Mouse (Mus musculus) heart, adult 2 months (tissue): ENCODE measurements around the gene Pank1. TPM values are rescaled to one million over a fixed set of nuclear protein-coding genes. Genes with fewer than 3 reads are reported as not detected.
A peak's percentile ranks its signal among the peaks of the same experiment; 100 is the strongest.

Experiments used
- DNase-seq, 2 experiments: peaks; one replicate each; pipeline ENCODE4 v3.0.0; 2021
- H3K27ac ChIP-seq: fragments of 200-600 bp; 2 replicates; pipeline ENCODE4 v1.8.1; 2022
- H3K27me3 ChIP-seq: fragments of 200-500 bp; 2 replicates; pipeline ENCODE4 v1.6.1; 2012; ENCODE audit warnings: mild to moderate bottlenecking, low read length, inconsistent platforms, mixed read lengths; ENCODE audit not compliant: control insufficient read depth, insufficient read depth
- H3K36me3 ChIP-seq: fragments of 200-500 bp; 2 replicates; pipeline ENCODE4 v1.6.1; 2012; ENCODE audit warnings: low read length, inconsistent platforms; ENCODE audit not compliant: control insufficient read depth, insufficient read depth
- H3K4me1 ChIP-seq: fragments of 200-500 bp; 2 replicates; pipeline ENCODE4 v1.6.1; 2011; ENCODE audit warnings: low read length; ENCODE audit not compliant: control insufficient read depth, insufficient read depth
- H3K4me3 ChIP-seq: fragments of 200-600 bp; 2 replicates; pipeline ENCODE4 v1.8.1; 2022
- H3K79me2 ChIP-seq: fragments of 200-500 bp; replicated peaks from 2 replicates; pipeline ENCODE4 v1.6.1; 2012; ENCODE audit warnings: mild to moderate bottlenecking, inconsistent platforms, low read length, moderate library complexity, mixed read lengths; ENCODE audit not compliant: control insufficient read depth, insufficient read depth
- H3K9ac ChIP-seq: fragments of 200-500 bp; 2 replicates; pipeline ENCODE4 v1.6.1; 2012; ENCODE audit warnings: low read depth, mild to moderate bottlenecking, control low read depth, inconsistent platforms, low read length, mixed read lengths
- CTCF ChIP-seq: fragments of 200-600 bp; IDR thresholded peaks from 2 replicates; pipeline ENCODE4 v1.8.1; 2022; ENCODE audit warnings: antibody characterized with exemption, mild to moderate bottlenecking, moderate library complexity
- EP300 ChIP-seq: fragments of 200-500 bp; IDR thresholded peaks from 2 replicates; pipeline ENCODE4 v1.6.1; 2011; ENCODE audit warnings: low read depth, low read length, control low read depth; ENCODE audit not compliant: insufficient read depth
- POLR2A ChIP-seq: fragments of 200-500 bp; IDR thresholded peaks from 2 replicates; pipeline ENCODE4 v1.6.1; 2011; ENCODE audit warnings: mild to moderate bottlenecking, low read depth, low read length, control low read depth; ENCODE audit not compliant: insufficient read depth
- WGBS: fragments of 180-500 bp; shearing (Covaris S2); methylation state at CpG from one replicate; pipeline ENCODE4 v1.1.7; 2018; 5-methylcytosine and 5-hydroxymethylcytosine counted together
- intact Hi-C: fragments of 180-260 bp; cut with DNase I; formaldehyde crosslinking; loops from one replicate; pipeline ENCODE4 v1.15.1; 2025
- polyA plus RNA-seq: library from polyadenylated mRNA; depleted of rRNA; stranded (reverse); fragments of >200 nt; gene quantifications from 2 replicates; pipeline ENCODE4 v1.2.3, GENCODE M21; 2012
- total RNA-seq, 2 experiments: library from RNA; stranded (reverse); gene quantifications; 2 replicates each; pipeline ENCODE4 v1.2.3; 2021

The Pank1 gene
- total and polyA plus RNA-seq, 3 experiments: 6.5 to 48.3 (median 38.1) TPM

- H3K79me2 ChIP-seq: no peaks in the 10 kb centered on the region
- intact Hi-C loops: no loop called here
- H3K36me3 ChIP-seq: no peaks in the 10 kb centered on the region
- no peak overlapping the region for H3K27ac ChIP-seq
- TF ChIP-seq CTCF: no peak
- TF ChIP-seq EP300: no peak
- no peak for TF ChIP-seq POLR2A
- DNase-seq: peak in 1 of 2 experiments; percentile 6
- H3K27me3 ChIP-seq: no peaks in the 10 kb centered on the region
- H3K9ac ChIP-seq: no peak overlapping the region
- 35% methylated on average over 6 of the region's 6 CpGs for WGBS
- no peaks in the 10 kb centered on the region for H3K4me1 ChIP-seq
- H3K4me3 ChIP-seq: no peak overlapping the region
These were observed 79.5 kb downstream of the Pank1 start for GRCm38 (mm10) chr19:34799644-34800267.

GRCm38 (mm10) chr19:34796396-34796795 lies 82.9 kb downstream of the Pank1 start:
- 82% methylated on average over 4 of the region's 4 CpGs for WGBS
- Histone ChIP-seq H3K9ac (no peak overlapping the region), H3K27ac (no peak overlapping the region), H3K36me3 (no peaks in the 10 kb centered on the region), H3K27me3 (no peaks in the 10 kb centered on the region), H3K79me2 (no peaks in the 10 kb centered on the region), H3K4me1 (no peaks in the 10 kb centered on the region), H3K4me3 (no peak overlapping the region)
- intact Hi-C loops: no loop called here
- no peak for TF ChIP-seq EP300
- no peak for TF ChIP-seq POLR2A
- no peak for TF ChIP-seq CTCF
- no peak for DNase-seq

- Histone ChIP-seq H3K4me3 (no peak overlapping the region), H3K9ac (no peak overlapping the region), H3K27me3 (no peaks in the 10 kb centered on the region), H3K79me2 (no peaks in the 10 kb centered on the region), H3K4me1 (no peaks in the 10 kb centered on the region), H3K36me3 (no peaks in the 10 kb centered on the region), H3K27ac (no peak overlapping the region)
- TF ChIP-seq POLR2A (no peak), EP300 (no peak), CTCF (no peak)
- DNase-seq: no peak
- WGBS: 95% methylated on average over 2 of the region's 2 CpGs
- intact Hi-C loops: no loop called here
These were observed 96.8 kb downstream of the Pank1 start for GRCm38 (mm10) chr19:34782491-34782890.

GRCm38 (mm10) chr19:34778993-34779392 lies 100.3 kb downstream of the Pank1 start:
- no peak overlapping the region for H3K9ac ChIP-seq

GRCm38 (mm10) chr19:34778098-34778497 lies 101.2 kb downstream of the Pank1 start:
- Histone ChIP-seq H3K27ac (no peak overlapping the region), H3K4me1 (no peaks in the 10 kb centered on the region), H3K4me3 (no peak overlapping the region), H3K79me2 (no peaks in the 10 kb centered on the region), H3K9ac (no peak overlapping the region), H3K36me3 (no peaks in the 10 kb centered on the region), H3K27me3 (no peaks in the 10 kb centered on the region)
- TF ChIP-seq CTCF: no peak
- no peak for TF ChIP-seq EP300
- no peak for TF ChIP-seq POLR2A
- no peak for DNase-seq
- intact Hi-C loops: loop anchor here (10.0 kb wide), 1 partner anchor 233 kb away; no protein-coding TSS in a partner anchor

More at GRCm38 (mm10) chr19:34778993-34779392, 100.3 kb downstream of the Pank1 start:
- no peak for DNase-seq
- WGBS: 88% methylated on average over 1 of the region's 1 CpGs
- intact Hi-C loops: loop anchor here (10.0 kb wide), 1 partner anchor 234 kb away; no protein-coding TSS in a partner anchor
- Histone ChIP-seq H3K4me3 (no peak overlapping the region), H3K36me3 (no peaks in the 10 kb centered on the region), H3K27me3 (no peaks in the 10 kb centered on the region), H3K79me2 (no peaks in the 10 kb centered on the region), H3K4me1 (no peaks in the 10 kb centered on the region), H3K27ac (no peak overlapping the region)
- TF ChIP-seq EP300 (no peak), POLR2A (no peak), CTCF (no peak)

GRCm38 (mm10) chr19:34772775-34773174 lies 106.5 kb downstream of the Pank1 start:
- H3K4me1 ChIP-seq: no peaks in the 10 kb centered on the region; the same call in 1 of the 2 replicates
- no peaks in the 10 kb centered on the region for H3K27me3 ChIP-seq
- 25% methylated on average over 6 of the region's 6 CpGs for WGBS
- H3K27ac ChIP-seq: no peak overlapping the region
- intact Hi-C loops: loop anchor here (1.0 to 10.0 kb wide), 4 partner anchors 85 to 440 kb away; no protein-coding TSS in a partner anchor
- no peaks in the 10 kb centered on the region for H3K36me3 ChIP-seq
- TF ChIP-seq CTCF: peak; percentile 95
- no peak for TF ChIP-seq EP300
- no peak for TF ChIP-seq POLR2A
- no peak overlapping the region for H3K4me3 ChIP-seq
- peak; percentile 26 to 30 for DNase-seq
- no peak overlapping the region for H3K9ac ChIP-seq
- no peaks in the 10 kb centered on the region for H3K79me2 ChIP-seq
